Mouse (Mus musculus) left cerebral cortex, adult 11 months (tissue): Measurements from ENCODE around the gene Pcnx2.

Experiments used
- DNase-seq: peaks from one replicate; pipeline ENCODE4 v3.0.0; 2022; ENCODE audit warnings: low spot score

Gene Pcnx2

DNA sequence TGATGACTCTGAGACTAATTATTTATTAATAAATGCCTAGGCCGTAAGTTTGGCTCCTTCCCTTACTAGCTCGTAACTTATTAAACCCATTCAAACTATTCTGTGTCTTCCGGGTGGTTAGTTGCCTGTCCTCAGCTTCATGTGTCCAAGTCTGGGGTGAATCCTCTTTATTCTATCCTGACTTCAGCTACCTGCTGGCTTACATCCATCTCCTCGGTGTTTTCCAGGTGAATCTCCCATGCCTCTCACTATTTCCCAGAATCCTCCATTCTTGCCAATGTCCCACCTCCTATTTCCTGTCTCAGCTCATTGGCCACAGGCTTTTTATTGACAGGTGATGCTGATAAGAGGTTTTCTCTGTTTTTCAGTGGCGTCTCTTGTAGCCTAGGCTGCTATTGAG is 188.9 kb downstream of the Pcnx2 start:
- no peak for DNase-seq

- DNase-seq, result no peak
Observed at GRCm38 (mm10) chr8:125705816-125706215, 192.3 kb downstream of the Pcnx2 start.

GRCm38 (mm10) chr8:125704434-125704833 is 193.7 kb downstream of the Pcnx2 start:
- DNase-seq, result no peak

DNA sequence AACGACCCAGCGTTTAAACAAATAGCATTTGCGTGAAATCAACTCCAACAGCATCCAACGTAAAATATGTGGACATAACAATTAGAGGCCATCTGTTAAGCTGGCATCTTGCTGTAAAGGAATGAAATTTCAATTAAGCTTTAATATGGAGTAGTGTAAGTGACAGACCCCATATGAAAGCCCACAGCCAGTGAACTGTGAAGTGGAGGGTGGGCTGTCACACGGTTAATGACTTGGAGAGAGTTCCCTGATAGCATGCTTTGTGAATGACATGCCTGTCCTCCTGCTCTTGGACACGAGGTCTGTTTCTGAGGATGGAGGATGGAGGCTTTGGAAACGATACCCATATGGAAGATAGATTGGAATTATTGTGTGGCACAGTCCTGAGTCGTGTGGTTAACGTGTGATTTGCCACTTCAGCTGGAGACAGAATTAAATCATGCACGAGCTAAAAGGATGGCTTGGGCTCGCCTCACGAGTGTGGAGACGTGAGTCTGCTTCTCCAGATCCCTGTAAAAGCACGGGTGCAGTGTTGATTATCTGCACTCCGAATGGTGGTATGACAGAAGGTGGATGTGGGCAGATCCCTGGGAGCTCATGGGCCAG is 195.1 kb downstream of the Pcnx2 start:
- DNase-seq, result no peak
